Mouse (Mus musculus) heart, embryonic 14.5 days (tissue): ENCODE measurements around the gene Enox1. TPM values are rescaled to one million over a fixed set of nuclear protein-coding genes. Genes with fewer than 3 reads are reported as not detected.

ENCODE experiments used
- ATAC-seq: fragments of 200-750 bp; cut with Nextera tagmentation; 2 replicates; pipeline ENCODE4 v1.8.0; 2017; ENCODE audit warnings: low read depth, moderate TSS enrichment; ENCODE audit not compliant: insufficient number of reproducible peaks, insufficient read depth, low FRiP score
- H3K27ac ChIP-seq, 2 experiments: fragments of 200-500 bp in 1 of 2; fragments of 300-500 bp in 1 of 2; sonication (generic) in 1 of 2; replicated peaks in 1 of 2; 2 replicates each; pipeline ENCODE4 v1.5.1; 2012 to 2014; ENCODE audit warnings: low read depth in 2 of 2, low read length in 2 of 2, control low read depth in 1 of 2, mild to moderate bottlenecking in 1 of 2, mixed read lengths in 1 of 2; ENCODE audit not compliant: control insufficient read depth in 1 of 2, insufficient read depth in 1 of 2
- H3K27me3 ChIP-seq: fragments of 300-500 bp; sonication (generic); 2 replicates; pipeline ENCODE4 v1.6.1; 2014; ENCODE audit warnings: mild to moderate bottlenecking, low read length, control low read depth; ENCODE audit not compliant: control insufficient read depth, insufficient read depth
- H3K36me3 ChIP-seq: fragments of 300-500 bp; sonication (generic); 2 replicates; pipeline ENCODE4 v1.6.1; 2014; ENCODE audit warnings: mild to moderate bottlenecking, control low read depth, low read length, mixed read lengths; ENCODE audit not compliant: control insufficient read depth, insufficient read depth
- H3K4me1 ChIP-seq, 2 experiments: fragments of 200-500 bp in 1 of 2; fragments of 300-500 bp in 1 of 2; sonication (generic) in 1 of 2; 2 replicates each; pipeline ENCODE4 v1.6.1; 2012 to 2014; ENCODE audit warnings: low read length in 2 of 2, control low read depth in 1 of 2, mixed read lengths in 1 of 2; ENCODE audit not compliant: control insufficient read depth in 2 of 2, insufficient read depth in 2 of 2
- H3K4me2 ChIP-seq: fragments of 300-500 bp; sonication (generic); 2 replicates; pipeline ENCODE4 v1.6.1; 2014; ENCODE audit warnings: mild to moderate bottlenecking, low read length
- H3K4me3 ChIP-seq, 2 experiments: fragments of 200-500 bp in 1 of 2; fragments of 300-500 bp in 1 of 2; sonication (generic) in 1 of 2; 2 replicates each; pipeline ENCODE4 v1.5.1; 2012 to 2014; ENCODE audit warnings: low read length in 2 of 2, mild to moderate bottlenecking in 2 of 2, control low read depth in 1 of 2, low read depth in 1 of 2, moderate library complexity in 1 of 2; ENCODE audit not compliant: control insufficient read depth in 1 of 2, insufficient read depth in 1 of 2
- H3K9ac ChIP-seq: fragments of 300-500 bp; sonication (generic); 2 replicates; pipeline ENCODE4 v1.6.1; 2014; ENCODE audit warnings: mild to moderate bottlenecking, low read length
- H3K9me3 ChIP-seq: fragments of 300-500 bp; sonication (generic); 2 replicates; pipeline ENCODE4 v1.6.1; 2016; ENCODE audit warnings: low read length, control low read depth; ENCODE audit not compliant: control insufficient read depth
- WGBS: fragments of 180-500 bp; shearing (Covaris S2); extraction: QIAGEN DNeasy Blood & Tissue Kit; methylation state at CpG from one replicate; pipeline ENCODE4 v1.1.7; 2014; 5-methylcytosine and 5-hydroxymethylcytosine counted together
- polyA plus RNA-seq: library from polyadenylated mRNA; unstranded; fragments of >200 nt; fragmentation: Nextera tagmentation; extraction: Ambion mirVana; gene quantifications from 2 replicates; pipeline ENCODE4 v1.2.1, GENCODE M21; 2014

Enox1 gene
- polyA plus RNA-seq, 1 experiment from 2014 or later = 2.2 TPM

- ATAC-seq = no peak
- Histone ChIP-seq H3K27ac (no peak overlapping the region), H3K9ac (no peak overlapping the region), H3K36me3 (no peaks in the 10 kb centered on the region), H3K4me1 (no peaks in the 10 kb centered on the region), H3K27me3 (no peaks in the 10 kb centered on the region), H3K4me2 (no peak overlapping the region), H3K4me3 (no peak overlapping the region), H3K9me3 (no peaks in the 10 kb centered on the region)
- 57% methylated on average over 4 of the region's 4 CpGs for WGBS
Measured at GRCm38 (mm10) chr14:77258186-77258585, 101.6 kb downstream of the Enox1 start.

DNA sequence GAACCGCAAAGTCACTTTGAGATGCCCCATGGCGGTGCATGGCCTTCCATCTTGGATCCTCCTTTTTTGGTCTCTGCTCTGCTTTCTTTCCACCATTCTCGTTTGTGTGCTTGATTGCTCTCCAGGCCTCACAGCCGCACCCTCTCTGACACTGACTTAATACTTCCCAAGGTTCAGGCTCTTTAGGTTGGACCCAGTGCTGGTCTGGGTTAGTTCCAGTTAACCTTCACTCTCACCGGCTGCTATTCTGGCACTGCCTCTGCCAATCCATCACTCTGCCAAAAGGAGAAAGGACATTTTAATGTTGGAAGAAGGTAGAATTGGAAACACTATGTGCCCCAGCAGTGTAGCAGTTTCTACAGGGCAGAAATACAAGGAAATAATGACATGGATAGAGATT, 103.1 kb downstream of the Enox1 start:
- ATAC-seq = no peak
- whole genome bisulfite sequencing = 85% methylated on average over 5 of the region's 5 CpGs
- Histone ChIP-seq H3K4me2 (no peak overlapping the region), H3K9me3 (no peaks in the 10 kb centered on the region), H3K36me3 (no peaks in the 10 kb centered on the region), H3K27me3 (no peaks in the 10 kb centered on the region), H3K9ac (no peak overlapping the region), H3K27ac (no peak overlapping the region), H3K4me1 (no peaks in the 10 kb centered on the region), H3K4me3 (no peak overlapping the region)

DNA sequence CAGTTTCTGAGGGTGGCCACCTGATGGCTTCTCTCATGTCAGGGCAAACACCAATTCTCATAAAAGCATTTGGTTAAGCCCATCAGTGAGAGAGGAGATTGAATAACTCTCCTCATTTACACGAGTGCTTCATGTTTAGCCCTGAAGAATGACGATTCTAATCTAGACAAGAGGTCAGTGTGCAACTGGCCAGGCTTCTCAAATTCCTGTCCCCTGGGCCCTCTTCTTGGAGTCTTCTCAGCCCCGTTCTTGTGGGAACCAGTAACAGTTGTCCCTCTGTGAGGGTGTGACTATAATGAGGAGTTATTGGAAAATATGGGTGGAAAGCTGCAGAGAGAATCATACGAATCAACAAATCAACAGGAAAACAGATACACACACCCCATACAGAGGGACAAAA, 103.5 kb downstream of the Enox1 start:
- 52% methylated on average over 4 of the region's 4 CpGs for WGBS
- no peak overlapping the region for H3K9ac ChIP-seq
- no peak overlapping the region for H3K4me2 ChIP-seq
- no peaks in the 10 kb centered on the region for H3K27me3 ChIP-seq
- H3K4me1 ChIP-seq = no peaks in the 10 kb centered on the region
- no peak overlapping the region for H3K4me3 ChIP-seq
- H3K9me3 ChIP-seq = no peaks in the 10 kb centered on the region
- no peaks in the 10 kb centered on the region for H3K36me3 ChIP-seq
- no peak for ATAC-seq
- no peak overlapping the region for H3K27ac ChIP-seq

DNA sequence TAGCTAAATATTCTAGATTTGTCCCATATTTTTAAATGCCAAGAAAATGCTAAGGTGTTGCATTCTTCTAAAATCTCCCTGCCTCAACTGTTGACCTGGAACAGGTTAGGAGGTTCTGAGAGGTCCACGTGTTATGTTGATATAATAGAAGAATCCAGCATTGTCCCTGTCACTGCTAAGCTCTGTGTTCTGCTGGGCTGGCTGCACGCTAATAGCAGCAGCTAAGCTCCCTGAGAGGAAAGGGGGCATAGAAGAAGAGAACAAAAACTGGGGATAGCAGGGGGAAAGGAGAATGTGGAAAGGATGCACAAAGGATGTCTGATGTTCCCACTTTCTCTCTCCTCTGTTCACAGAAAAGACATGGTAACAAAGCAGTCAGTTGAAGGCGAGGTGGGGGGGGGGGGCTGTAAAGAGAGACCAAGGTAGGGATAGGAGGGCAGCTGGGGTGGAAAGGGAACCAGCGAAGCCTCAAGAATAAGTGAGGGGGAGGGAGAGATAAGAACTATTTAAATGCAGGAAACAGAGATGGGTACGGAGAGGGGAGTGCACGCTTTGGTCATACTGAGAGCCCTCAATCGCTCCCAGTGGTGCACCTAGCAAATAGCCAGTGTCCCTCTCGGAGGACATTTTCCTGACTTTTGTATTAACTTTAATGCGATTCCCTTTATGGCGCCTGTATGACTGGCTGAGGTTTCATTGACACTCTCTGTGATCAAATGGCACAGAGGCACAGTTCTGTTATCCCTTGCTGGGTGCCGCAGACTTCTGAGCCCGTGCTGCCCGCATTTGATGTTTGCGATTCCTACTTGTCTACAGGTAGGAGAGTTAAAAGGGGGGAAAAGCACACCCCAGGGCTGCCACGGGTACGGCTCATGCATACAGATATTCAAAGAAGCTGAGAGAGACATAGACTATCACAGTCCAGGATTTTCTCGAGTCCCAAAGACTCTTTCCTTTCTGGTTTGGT, 110.5 kb downstream of the Enox1 start:
- Histone ChIP-seq H3K4me1 (no peaks in the 10 kb centered on the region), H3K27ac (no peak overlapping the region), H3K4me2 (no peak overlapping the region), H3K9me3 (no peaks in the 10 kb centered on the region), H3K27me3 (no peaks in the 10 kb centered on the region), H3K9ac (no peak overlapping the region), H3K4me3 (no peak overlapping the region), H3K36me3 (no peaks in the 10 kb centered on the region)
- ATAC-seq = no peak
- 70% methylated on average over 17 of the region's 17 CpGs for WGBS

DNA sequence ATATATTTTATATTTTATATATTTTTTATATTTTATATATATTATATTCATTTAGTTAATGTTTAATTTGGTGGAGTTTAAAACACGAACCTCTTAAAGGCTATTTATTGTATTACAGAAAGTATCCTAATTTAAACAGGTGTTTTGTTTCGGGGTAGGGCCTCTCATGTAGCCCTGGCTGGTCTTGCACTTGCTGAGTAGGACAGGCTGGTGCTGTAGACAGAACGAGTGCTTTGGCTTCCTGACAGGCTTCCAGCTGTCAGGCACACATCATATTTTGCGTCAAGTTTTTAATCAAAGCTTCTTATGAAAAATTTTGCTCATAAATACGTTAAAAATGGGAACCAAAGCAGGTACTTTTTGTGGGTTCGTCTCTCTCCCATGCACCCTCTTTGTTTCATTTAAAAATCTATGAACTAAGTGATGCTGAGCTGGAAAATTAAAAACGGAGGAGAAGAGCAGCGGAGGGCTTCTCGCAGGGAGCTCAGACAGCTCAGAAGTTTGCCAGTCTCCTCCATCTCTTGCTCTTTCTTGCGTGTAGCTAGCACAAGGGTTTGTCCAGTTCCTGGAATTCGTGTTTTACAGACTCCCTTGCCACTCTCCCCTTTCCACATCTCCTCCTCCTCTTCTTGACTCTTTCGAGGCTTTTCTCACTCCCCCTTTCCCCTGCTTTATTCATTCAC, 115.8 kb downstream of the Enox1 start:
- no peak overlapping the region for H3K4me3 ChIP-seq
- H3K4me2 ChIP-seq = no peak overlapping the region
- 67% methylated on average over 12 of the region's 12 CpGs for WGBS
- H3K36me3 ChIP-seq = no peaks in the 10 kb centered on the region
- no peaks in the 10 kb centered on the region for H3K4me1 ChIP-seq
- no peaks in the 10 kb centered on the region for H3K27me3 ChIP-seq
- no peak for ATAC-seq
- no peak overlapping the region for H3K27ac ChIP-seq
- H3K9me3 ChIP-seq = no peaks in the 10 kb centered on the region
- H3K9ac ChIP-seq = no peak overlapping the region

- Histone ChIP-seq H3K27ac (no peak overlapping the region), H3K9me3 (no peaks in the 10 kb centered on the region), H3K27me3 (no peaks in the 10 kb centered on the region), H3K9ac (no peak overlapping the region), H3K36me3 (no peaks in the 10 kb centered on the region), H3K4me2 (no peak overlapping the region), H3K4me3 (no peak overlapping the region), H3K4me1 (no peaks in the 10 kb centered on the region)
- WGBS = 59% methylated on average over 13 of the region's 13 CpGs
- ATAC-seq = no peak
Measured at GRCm38 (mm10) chr14:77272931-77273446, 116.4 kb downstream of the Enox1 start.

DNA sequence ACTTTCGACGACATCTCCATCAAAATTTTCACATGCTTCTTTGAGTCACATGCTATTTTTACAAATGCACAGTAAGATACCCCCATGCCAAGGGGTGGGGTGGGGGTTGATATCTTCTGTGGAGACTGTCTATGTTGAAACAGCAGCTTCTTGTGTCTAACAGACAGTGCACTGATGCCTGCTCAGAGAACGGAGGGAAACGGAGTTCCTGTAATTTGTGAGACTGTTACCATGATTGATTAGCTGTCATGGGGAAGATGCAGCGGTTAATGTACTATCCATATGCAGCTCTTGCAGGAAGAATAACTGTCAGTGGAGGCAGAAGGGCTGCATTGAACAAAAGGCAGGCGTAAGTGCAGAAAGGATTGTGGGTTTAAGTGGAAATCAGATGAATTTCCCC, 117.2 kb downstream of the Enox1 start:
- no peaks in the 10 kb centered on the region for H3K9me3 ChIP-seq
- ATAC-seq = no peak
- H3K36me3 ChIP-seq = no peaks in the 10 kb centered on the region
- H3K27ac ChIP-seq = no peak overlapping the region
- H3K4me2 ChIP-seq = no peak overlapping the region
- H3K9ac ChIP-seq = no peak overlapping the region
- 81% methylated on average over 6 of the region's 6 CpGs for WGBS
- H3K4me3 ChIP-seq = no peak overlapping the region
- H3K4me1 ChIP-seq = no peaks in the 10 kb centered on the region
- H3K27me3 ChIP-seq = no peaks in the 10 kb centered on the region
